Mouse (Mus musculus): ENCODE data around the gene Entpd1. TPM values are rescaled to one million over a fixed set of nuclear protein-coding genes. Genes with fewer than 3 reads are reported as not detected.

Entpd1 gene
- polyA plus RNA-seq, 1 experiment = 8.4 TPM

DNA sequence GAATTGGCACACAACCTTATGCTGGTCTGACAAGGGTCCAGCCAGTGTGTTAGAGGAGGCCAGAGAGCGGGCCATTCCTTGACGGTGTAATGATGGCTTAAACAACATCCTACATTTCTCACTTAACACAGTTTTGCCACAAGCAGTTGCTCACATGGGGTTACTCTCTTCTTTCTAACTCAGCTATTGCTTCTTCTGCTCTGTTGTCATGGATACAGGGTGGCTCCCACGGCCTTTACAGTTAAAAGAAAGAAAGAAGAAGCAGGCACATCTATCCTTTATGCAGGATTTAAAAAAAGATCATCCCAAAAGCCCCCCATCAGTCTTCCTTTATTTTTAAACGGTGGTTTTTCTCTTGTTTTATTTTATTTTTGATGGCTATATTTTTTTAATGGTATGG, 121.7 kb downstream of the Entpd1 start:
- TF ChIP-seq POLR2A (IDR thresholded peaks at IDR 0.05; ENCODE audit: low read depth, low read length) (no peak), CTCF (conservative IDR thresholded peaks at IDR 0.05; ENCODE audit: insufficient read depth, insufficient read length, low read depth, low read length) (no peak)
- H3K27ac ChIP-seq (ENCODE audit: insufficient read depth, low read depth, low read length) = no peak overlapping the region
- H3K4me1 ChIP-seq (ENCODE audit: control insufficient read depth, insufficient read depth, low read length) = no peaks in the 10 kb centered on the region
- H3K4me3 ChIP-seq (ENCODE audit: insufficient read depth, low read depth, low read length) = no peak overlapping the region
- H3K27me3 ChIP-seq (replicated peaks; ENCODE audit: control insufficient read depth, insufficient read depth, low read length) = no peaks in the 10 kb centered on the region
- 62% methylated on average over 4 of the region's 4 CpGs for WGBS
- DNase-seq = no peak
- H3K36me3 ChIP-seq (ENCODE audit: control insufficient read depth, insufficient read depth, low read length) = no peaks in the 10 kb centered on the region

DNA sequence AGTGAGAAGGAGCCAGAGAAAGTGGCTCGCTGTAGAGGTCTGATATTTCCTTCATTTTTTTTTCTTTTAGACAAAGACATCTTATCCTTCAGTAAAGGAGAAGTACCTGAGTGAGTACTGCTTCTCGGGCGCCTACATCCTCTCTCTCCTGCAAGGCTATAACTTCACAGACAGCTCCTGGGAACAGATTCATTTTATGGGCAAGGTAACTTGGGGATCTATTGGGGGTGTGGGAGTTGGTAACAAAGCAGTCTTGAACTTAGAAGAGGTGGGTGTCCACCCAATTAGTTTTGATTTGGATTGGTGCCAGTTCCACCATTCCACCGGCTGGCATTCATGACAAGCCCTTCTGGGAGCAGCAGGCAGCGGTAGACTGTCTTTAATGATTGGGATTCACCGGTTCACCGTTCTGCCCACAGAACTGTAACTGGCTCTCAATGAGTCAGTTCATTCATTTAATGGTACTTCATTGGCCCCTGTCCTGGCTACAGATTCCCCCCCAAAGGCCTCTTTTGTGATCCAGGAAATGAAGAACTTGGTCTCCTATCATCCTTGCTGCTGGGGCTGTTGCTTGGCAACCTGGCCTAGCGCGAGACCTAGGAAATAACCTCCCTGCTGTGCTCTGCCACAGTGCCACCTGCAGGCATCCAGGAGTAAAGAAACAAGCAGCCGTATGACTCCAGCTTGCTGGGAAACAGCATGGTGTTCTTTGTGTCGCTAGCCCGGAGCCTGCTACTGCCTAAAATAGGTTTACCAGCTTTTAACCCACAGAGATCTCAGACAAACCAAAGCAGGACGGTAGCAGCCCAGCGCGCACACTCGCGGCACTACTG, 124.7 kb downstream of the Entpd1 start:
- H3K4me1 ChIP-seq (ENCODE audit: control insufficient read depth, insufficient read depth, low read length) = no peaks in the 10 kb centered on the region
- H3K4me3 ChIP-seq (ENCODE audit: insufficient read depth, low read depth, low read length) = no peak overlapping the region
- H3K27me3 ChIP-seq (replicated peaks; ENCODE audit: control insufficient read depth, insufficient read depth, low read length) = no peaks in the 10 kb centered on the region
- 29% methylated on average over 17 of the region's 17 CpGs for WGBS
- TF ChIP-seq POLR2A (IDR thresholded peaks at IDR 0.05; ENCODE audit: low read depth, low read length) = no peak
- peak; percentile 82 for TF ChIP-seq CTCF (conservative IDR thresholded peaks at IDR 0.05; ENCODE audit: insufficient read depth, insufficient read length, low read depth, low read length)
- DNase-seq = peak; percentile 52
- H3K36me3 ChIP-seq (ENCODE audit: control insufficient read depth, insufficient read depth, low read length) = no peaks in the 10 kb centered on the region
- no peak overlapping the region for H3K27ac ChIP-seq (ENCODE audit: insufficient read depth, low read depth, low read length)

DNA sequence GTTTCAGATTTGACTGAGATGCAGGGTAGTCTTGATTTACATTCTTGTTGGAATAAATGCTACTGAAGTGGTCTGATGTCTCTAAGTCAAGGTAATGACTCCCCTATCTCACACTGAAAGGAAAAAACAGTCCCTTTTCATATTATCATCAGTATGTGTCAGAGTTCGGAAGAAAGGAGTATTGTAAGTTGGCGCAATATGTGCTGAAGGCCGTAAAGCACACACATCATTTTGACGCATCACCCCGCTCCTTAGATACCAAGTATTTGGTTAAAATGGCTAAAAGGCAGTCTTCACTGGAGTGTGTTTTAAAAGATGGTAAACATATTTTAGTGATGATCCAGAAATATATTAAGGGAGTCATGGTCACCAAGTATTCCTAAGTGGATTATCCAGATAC, 125.4 kb downstream of the Entpd1 start:
- no peaks in the 10 kb centered on the region for H3K27me3 ChIP-seq (replicated peaks; ENCODE audit: control insufficient read depth, insufficient read depth, low read length)
- no peak for DNase-seq
- no peak overlapping the region for H3K4me3 ChIP-seq (ENCODE audit: insufficient read depth, low read depth, low read length)
- no peak for TF ChIP-seq CTCF (conservative IDR thresholded peaks at IDR 0.05; ENCODE audit: insufficient read depth, insufficient read length, low read depth, low read length)
- TF ChIP-seq POLR2A (IDR thresholded peaks at IDR 0.05; ENCODE audit: low read depth, low read length) = no peak
- H3K36me3 ChIP-seq (ENCODE audit: control insufficient read depth, insufficient read depth, low read length) = no peaks in the 10 kb centered on the region
- no peaks in the 10 kb centered on the region for H3K4me1 ChIP-seq (ENCODE audit: control insufficient read depth, insufficient read depth, low read length)
- 90% methylated on average over 5 of the region's 5 CpGs for whole genome bisulfite sequencing
- no peak overlapping the region for H3K27ac ChIP-seq (ENCODE audit: insufficient read depth, low read depth, low read length)

DNA sequence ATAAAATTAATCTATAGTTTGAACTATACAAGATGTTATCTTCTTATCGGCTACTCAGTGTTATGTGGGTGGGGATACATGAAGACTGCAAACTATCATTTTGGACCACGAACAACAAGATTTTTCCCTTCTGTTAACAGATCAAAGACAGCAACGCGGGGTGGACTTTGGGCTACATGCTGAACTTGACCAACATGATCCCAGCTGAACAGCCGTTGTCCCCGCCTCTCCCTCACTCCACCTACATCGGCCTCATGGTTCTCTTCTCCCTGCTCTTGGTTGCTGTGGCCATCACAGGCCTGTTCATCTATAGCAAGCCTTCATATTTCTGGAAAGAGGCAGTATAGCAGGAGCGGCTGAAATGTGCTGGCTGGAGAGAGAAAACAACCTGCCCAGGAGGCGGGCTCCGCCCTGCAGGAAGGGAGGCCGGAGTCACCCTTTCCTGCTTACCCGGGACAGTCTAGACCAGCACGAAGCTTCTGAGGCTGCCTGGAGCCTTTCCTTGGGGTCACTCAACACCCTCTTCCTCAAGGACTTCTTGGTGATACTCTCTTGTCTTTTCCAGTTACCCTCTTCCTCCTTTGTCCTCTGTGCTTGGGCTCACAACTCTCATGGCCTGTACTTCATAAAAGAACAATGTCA, 126.6 kb downstream of the Entpd1 start:
- H3K4me3 ChIP-seq (ENCODE audit: insufficient read depth, low read depth, low read length) = no peak overlapping the region
- H3K4me1 ChIP-seq (ENCODE audit: control insufficient read depth, insufficient read depth, low read length) = no peaks in the 10 kb centered on the region
- H3K27ac ChIP-seq (ENCODE audit: insufficient read depth, low read depth, low read length) = no peak overlapping the region
- no peak for DNase-seq
- TF ChIP-seq CTCF (conservative IDR thresholded peaks at IDR 0.05; ENCODE audit: insufficient read depth, insufficient read length, low read depth, low read length) (no peak), POLR2A (IDR thresholded peaks at IDR 0.05; ENCODE audit: low read depth, low read length) (no peak)
- 59% methylated on average over 13 of the region's 13 CpGs for WGBS
- no peaks in the 10 kb centered on the region for H3K36me3 ChIP-seq (ENCODE audit: control insufficient read depth, insufficient read depth, low read length)
- no peaks in the 10 kb centered on the region for H3K27me3 ChIP-seq (replicated peaks; ENCODE audit: control insufficient read depth, insufficient read depth, low read length)

DNA sequence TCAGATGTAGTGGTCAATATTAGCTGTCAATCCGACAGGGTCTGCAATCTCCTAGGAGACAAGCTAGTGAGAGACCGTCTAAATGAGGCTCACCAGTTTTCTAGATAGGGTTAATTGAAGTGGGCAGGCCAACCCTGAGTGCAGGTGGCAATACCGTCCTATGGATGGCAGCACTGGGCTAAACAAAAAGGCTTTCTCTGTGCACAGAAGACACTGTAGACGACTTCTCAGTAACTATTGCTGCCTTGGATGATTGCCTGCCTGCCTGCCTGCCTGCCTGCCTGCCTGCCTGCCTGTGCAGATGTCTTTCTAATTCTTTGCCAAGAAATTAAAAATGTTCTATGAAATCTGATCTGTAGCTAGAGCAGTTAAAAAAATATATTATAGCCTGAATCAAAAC, 134.4 kb downstream of the Entpd1 start:
- no peak for DNase-seq
- Histone ChIP-seq H3K4me1 (ENCODE audit: control insufficient read depth, insufficient read depth, low read length) (no peaks in the 10 kb centered on the region), H3K27ac (ENCODE audit: insufficient read depth, low read depth, low read length) (no peak overlapping the region), H3K4me3 (ENCODE audit: insufficient read depth, low read depth, low read length) (no peak overlapping the region), H3K36me3 (ENCODE audit: control insufficient read depth, insufficient read depth, low read length) (no peaks in the 10 kb centered on the region), H3K27me3 (replicated peaks; ENCODE audit: control insufficient read depth, insufficient read depth, low read length) (no peaks in the 10 kb centered on the region)
- 60% methylated on average over 4 of the region's 4 CpGs for WGBS
- TF ChIP-seq CTCF (conservative IDR thresholded peaks at IDR 0.05; ENCODE audit: insufficient read depth, insufficient read length, low read depth, low read length) (no peak), POLR2A (IDR thresholded peaks at IDR 0.05; ENCODE audit: low read depth, low read length) (no peak)

DNA sequence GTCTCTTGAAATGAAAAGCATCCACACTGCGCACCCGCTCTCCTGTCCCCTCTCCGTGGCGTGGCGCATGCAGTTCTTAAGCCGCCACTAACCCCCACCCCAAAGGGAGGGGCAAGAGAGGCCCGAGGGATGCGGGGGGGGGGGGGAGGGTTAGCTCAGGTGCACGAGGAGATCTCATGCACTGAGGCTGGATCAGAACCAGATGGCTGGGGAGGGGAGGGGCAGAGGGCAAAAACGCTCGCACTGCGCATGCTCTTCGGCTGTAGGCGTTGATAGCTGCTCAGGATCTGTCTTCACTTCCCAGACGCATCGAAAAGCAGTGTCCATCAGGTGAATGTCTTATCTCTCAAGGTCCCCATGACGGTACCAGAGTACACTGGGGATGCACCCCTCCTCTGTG, 136.4 kb downstream of the Entpd1 start, which contains the start of gene Cc2d2b:
Gene Cc2d2b (plus strand): TSS at position 195 of the 400 bp plus-strand sequence.
- no peak for TF ChIP-seq CTCF (conservative IDR thresholded peaks at IDR 0.05; ENCODE audit: insufficient read depth, insufficient read length, low read depth, low read length)
- TF ChIP-seq POLR2A (IDR thresholded peaks at IDR 0.05; ENCODE audit: low read depth, low read length) = no peak
- no peak within 1 kb of the TSS for H3K27ac ChIP-seq (ENCODE audit: insufficient read depth, low read depth, low read length)
- no peaks in the 10 kb centered on the region for H3K36me3 ChIP-seq (ENCODE audit: control insufficient read depth, insufficient read depth, low read length)
- 80% methylated on average over 17 of the region's 17 CpGs for WGBS
- no peaks in the 10 kb centered on the region for H3K4me1 ChIP-seq (ENCODE audit: control insufficient read depth, insufficient read depth, low read length)
- no peak for DNase-seq
- H3K27me3 ChIP-seq (replicated peaks; ENCODE audit: control insufficient read depth, insufficient read depth, low read length) = no peaks in the 10 kb centered on the region
- no peak within 1 kb of the TSS for H3K4me3 ChIP-seq (ENCODE audit: insufficient read depth, low read depth, low read length)

DNA sequence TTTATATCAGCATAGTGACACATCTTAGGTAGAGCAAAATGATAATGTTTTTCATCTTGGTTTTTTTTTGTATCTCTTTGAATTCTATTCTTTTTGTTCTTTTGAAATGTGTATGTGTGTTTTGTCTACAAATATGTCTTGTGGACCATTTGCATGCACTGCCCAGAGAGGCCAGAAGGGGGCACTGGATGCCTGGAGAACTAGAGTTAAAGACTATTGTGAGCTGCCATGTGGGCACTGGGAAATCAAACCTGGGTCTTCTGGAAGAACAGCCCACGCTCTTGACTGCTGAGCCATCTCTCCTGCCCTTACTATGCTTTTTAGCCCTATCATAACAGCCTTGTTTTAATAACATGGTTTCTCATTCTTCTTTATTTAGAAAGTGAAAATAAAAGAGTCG, 142.1 kb downstream of the Entpd1 start:
- no peaks in the 10 kb centered on the region for H3K27me3 ChIP-seq (replicated peaks; ENCODE audit: control insufficient read depth, insufficient read depth, low read length)
- no peak overlapping the region for H3K27ac ChIP-seq (ENCODE audit: insufficient read depth, low read depth, low read length)
- H3K4me1 ChIP-seq (ENCODE audit: control insufficient read depth, insufficient read depth, low read length) = no peaks in the 10 kb centered on the region
- peak; percentile 37 for DNase-seq
- no peaks in the 10 kb centered on the region for H3K36me3 ChIP-seq (ENCODE audit: control insufficient read depth, insufficient read depth, low read length)
- H3K4me3 ChIP-seq (ENCODE audit: insufficient read depth, low read depth, low read length) = no peak overlapping the region
- peak; percentile 67 for TF ChIP-seq CTCF (conservative IDR thresholded peaks at IDR 0.05; ENCODE audit: insufficient read depth, insufficient read length, low read depth, low read length)
- TF ChIP-seq POLR2A (IDR thresholded peaks at IDR 0.05; ENCODE audit: low read depth, low read length) = no peak
- 85% methylated on average over 2 of the region's 2 CpGs for WGBS

Measured in kidney, adult 2 months (tissue).